Mouse (Mus musculus) limb, embryonic 11.5 days (tissue): Measurements from ENCODE around the gene Gorasp1. TPM values are rescaled to one million over a fixed set of nuclear protein-coding genes. Genes with fewer than 3 reads are reported as not detected.
A peak's percentile ranks its signal among the peaks of the same experiment; 100 is the strongest.

Experiments used
- ATAC-seq: fragments of 200-750 bp; cut with Nextera tagmentation; 2 replicates; pipeline ENCODE4 v1.8.0; 2017; ENCODE audit warnings: low read depth; ENCODE audit not compliant: insufficient number of reproducible peaks, low FRiP score, low TSS enrichment
- DNase-seq: peaks from one replicate; pipeline ENCODE4 v3.0.0-alpha.2; 2015; ENCODE audit warnings: low spot score
- H3K27ac ChIP-seq: fragments of 300-500 bp; sonication (generic); replicated peaks from 2 replicates; pipeline ENCODE4 v1.5.1; 2014; ENCODE audit warnings: low read depth, mild to moderate bottlenecking, low read length
- H3K27me3 ChIP-seq: fragments of 300-500 bp; sonication (generic); 2 replicates; pipeline ENCODE4 v1.6.1; 2014; ENCODE audit warnings: mild to moderate bottlenecking, low read length, mixed read lengths; ENCODE audit not compliant: control insufficient read depth, insufficient read depth
- H3K36me3 ChIP-seq: fragments of 300-500 bp; sonication (generic); 2 replicates; pipeline ENCODE4 v1.6.1; 2014; ENCODE audit warnings: mild to moderate bottlenecking, low read length, moderate library complexity, mixed read lengths; ENCODE audit not compliant: control insufficient read depth, insufficient read depth
- H3K4me1 ChIP-seq: fragments of 300-500 bp; sonication (generic); 2 replicates; pipeline ENCODE4 v1.6.1; 2014; ENCODE audit warnings: low read length, mixed read lengths; ENCODE audit not compliant: control insufficient read depth, insufficient read depth
- H3K4me2 ChIP-seq: fragments of 300-500 bp; sonication (generic); 2 replicates; pipeline ENCODE4 v1.6.1; 2014; ENCODE audit warnings: low read depth, mild to moderate bottlenecking, moderate library complexity; ENCODE audit not compliant: severe bottlenecking
- H3K4me3 ChIP-seq: fragments of 300-500 bp; sonication (generic); 2 replicates; pipeline ENCODE4 v1.5.1; 2014; ENCODE audit warnings: low read depth, low read length
- H3K9ac ChIP-seq: fragments of 300-500 bp; sonication (generic); 2 replicates; pipeline ENCODE4 v1.6.1; 2014; ENCODE audit warnings: mild to moderate bottlenecking, low read length
- H3K9me3 ChIP-seq: fragments of 300-500 bp; sonication (generic); 2 replicates; pipeline ENCODE4 v1.6.1; 2016; ENCODE audit warnings: low read length; ENCODE audit not compliant: control insufficient read depth
- WGBS: fragments of 180-500 bp; shearing (Covaris S2); extraction: QIAGEN DNeasy Blood & Tissue Kit; methylation state at CpG from one replicate; pipeline ENCODE4 v1.1.7; 2014; 5-methylcytosine and 5-hydroxymethylcytosine counted together
- polyA plus RNA-seq: library from polyadenylated mRNA; unstranded; fragments of >200 nt; fragmentation: Nextera tagmentation; extraction: Ambion mirVana; gene quantifications from 2 replicates; pipeline ENCODE4 v1.2.1, GENCODE M21; 2014

Gorasp1 gene
- polyA plus RNA-seq, 1 experiment from 2014 or later: 23.3 TPM

DNA sequence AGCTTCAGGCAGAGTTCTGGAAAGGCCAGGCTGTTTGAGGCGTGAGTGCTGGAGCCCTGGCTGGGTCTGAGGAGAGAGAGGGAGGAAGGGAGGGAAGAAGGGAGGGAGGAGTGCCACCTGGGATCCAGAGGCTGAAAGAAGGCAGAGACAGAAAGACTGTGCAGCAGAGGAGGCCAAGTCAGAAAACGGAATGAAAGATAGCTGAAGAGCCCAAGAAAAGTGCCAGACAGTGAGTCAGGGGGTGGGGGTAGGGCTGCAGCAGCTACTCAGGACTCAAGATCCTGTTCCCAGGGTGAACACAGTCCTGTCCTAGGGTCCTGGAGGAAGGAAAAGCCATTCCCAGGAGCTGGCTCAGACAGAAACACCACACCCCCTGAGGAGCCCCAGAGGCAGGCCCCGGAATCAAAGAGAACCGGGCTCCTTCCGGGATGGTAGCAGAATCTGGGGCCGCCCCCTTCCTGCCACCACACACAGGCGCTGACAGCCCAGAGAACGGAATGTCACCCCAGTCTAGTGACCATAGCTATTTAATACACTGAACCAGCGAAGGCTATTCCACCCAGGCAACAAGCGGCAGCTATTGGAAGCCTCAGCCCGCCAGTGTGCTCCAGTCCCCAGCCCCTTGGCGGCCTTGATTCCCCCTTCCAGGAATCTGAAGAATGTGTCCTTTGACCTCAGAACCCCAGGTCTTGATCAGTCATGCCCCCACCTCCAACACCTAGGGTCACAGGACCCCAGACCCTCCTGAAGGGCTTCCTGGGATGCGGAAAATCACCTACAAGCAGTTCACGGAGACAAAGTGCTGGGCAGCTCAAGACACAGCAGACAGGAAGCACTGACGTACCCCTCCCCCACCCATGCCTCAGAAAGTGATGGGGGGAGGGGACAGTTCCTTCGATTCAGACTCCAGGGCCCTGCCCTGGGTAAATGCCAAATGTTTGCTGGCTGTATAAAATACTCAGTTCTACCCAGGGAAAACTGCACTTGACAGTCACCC, 44.1 kb upstream of the Gorasp1 start:
- Histone ChIP-seq H3K9me3 (no peaks in the 10 kb centered on the region), H3K27me3 (no peaks in the 10 kb centered on the region), H3K9ac (peak overlapping the region; percentile 48), H3K27ac (peak overlapping the region; percentile 89), H3K36me3 (no peaks in the 10 kb centered on the region), H3K4me3 (peak overlapping the region; percentile 21), H3K4me2 (peak overlapping the region; percentile 96), H3K4me1 (peaks cover 64% of the 10 kb centered on the region)
- ATAC-seq (peak; percentile 33; the same call in 1 of the 2 replicates), DNase-seq (peak; percentile 79)
- under 1% methylated on average over 16 of the region's 16 CpGs for WGBS

GRCm38 (mm10) chr9:119980770-119981182, 43.4 kb upstream of the Gorasp1 start:
- peak overlapping the region; percentile 96 for H3K4me2 ChIP-seq
- H3K4me3 ChIP-seq: no peak overlapping the region
- peak overlapping the region; percentile 89 for H3K27ac ChIP-seq
- no peaks in the 10 kb centered on the region for H3K27me3 ChIP-seq
- H3K36me3 ChIP-seq: no peaks in the 10 kb centered on the region
- H3K9me3 ChIP-seq: no peaks in the 10 kb centered on the region
- peaks cover 62% of the 10 kb centered on the region for H3K4me1 ChIP-seq
- H3K9ac ChIP-seq: no peak overlapping the region; the same call in 1 of the 2 replicates
- peak; percentile 44 for DNase-seq
- 2% methylated on average over 4 of the region's 4 CpGs for WGBS
- ATAC-seq: peak; percentile 5; the same call in 1 of the 2 replicates

GRCm38 (mm10) chr9:119979749-119980148, 42.4 kb upstream of the Gorasp1 start:
- no peak overlapping the region for H3K9ac ChIP-seq
- peaks cover 61% of the 10 kb centered on the region for H3K4me1 ChIP-seq
- no peak for ATAC-seq
- 71% methylated on average over 2 of the region's 2 CpGs for WGBS
- no peak overlapping the region for H3K4me2 ChIP-seq
- no peak for DNase-seq
- H3K27me3 ChIP-seq: no peaks in the 10 kb centered on the region
- no peak overlapping the region for H3K4me3 ChIP-seq
- H3K36me3 ChIP-seq: no peaks in the 10 kb centered on the region
- no peak overlapping the region for H3K27ac ChIP-seq
- no peaks in the 10 kb centered on the region for H3K9me3 ChIP-seq

DNA sequence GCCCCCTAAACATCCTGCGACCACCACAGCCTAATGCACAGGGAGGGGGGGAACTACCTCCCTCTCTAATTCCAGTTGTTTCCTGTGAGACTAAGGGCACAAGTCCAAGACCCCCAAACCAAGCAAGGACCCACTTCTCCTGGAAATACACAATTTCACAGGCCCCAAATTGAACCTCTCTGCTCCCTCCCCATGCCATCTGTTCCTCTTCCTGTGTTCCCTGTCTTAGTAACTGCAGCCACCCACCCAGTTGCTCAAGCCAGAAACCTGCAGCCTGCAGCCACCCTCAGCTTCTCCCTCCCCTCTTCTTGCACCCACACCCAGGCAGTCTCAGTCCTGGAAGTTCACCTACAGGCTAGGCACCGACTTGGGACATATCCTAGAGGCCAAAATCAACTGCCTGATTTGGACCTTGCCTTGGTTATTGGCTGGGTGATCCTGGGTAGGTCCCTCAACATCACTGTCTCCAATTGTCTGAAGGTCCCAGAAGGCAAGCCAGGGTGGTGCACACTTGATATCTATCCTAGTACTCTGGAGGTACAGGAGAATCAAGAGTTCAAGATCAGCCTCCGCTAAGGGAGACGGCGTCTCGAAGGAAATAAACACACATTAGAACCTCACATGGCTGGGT, 41.6 kb upstream of the Gorasp1 start:
- no peak overlapping the region for H3K4me3 ChIP-seq
- peaks cover 3% of the 10 kb centered on the region; the same call in 1 of the 2 replicates for H3K36me3 ChIP-seq
- peaks cover 55% of the 10 kb centered on the region for H3K4me1 ChIP-seq
- no peak overlapping the region for H3K9ac ChIP-seq
- no peak overlapping the region for H3K4me2 ChIP-seq
- H3K27ac ChIP-seq: no peak overlapping the region; the same call in 1 of the 2 replicates
- H3K9me3 ChIP-seq: no peaks in the 10 kb centered on the region
- 84% methylated on average over 6 of the region's 6 CpGs for WGBS
- ATAC-seq (no peak), DNase-seq (no peak)
- no peaks in the 10 kb centered on the region for H3K27me3 ChIP-seq

GRCm38 (mm10) chr9:119978151-119978810, 40.9 kb upstream of the Gorasp1 start:
- Histone ChIP-seq H3K9me3 (no peaks in the 10 kb centered on the region), H3K9ac (no peak overlapping the region), H3K27ac (no peak overlapping the region), H3K4me2 (no peak overlapping the region), H3K4me3 (no peak overlapping the region), H3K4me1 (peaks cover 55% of the 10 kb centered on the region), H3K27me3 (no peaks in the 10 kb centered on the region), H3K36me3 (peaks cover 9% of the 10 kb centered on the region; the same call in 1 of the 2 replicates)
- 59% methylated on average over 9 of the region's 9 CpGs for WGBS
- ATAC-seq: no peak
- no peak for DNase-seq

- Histone ChIP-seq H3K27me3 (no peaks in the 10 kb centered on the region), H3K9ac (no peak overlapping the region), H3K9me3 (no peaks in the 10 kb centered on the region), H3K36me3 (peaks cover 11% of the 10 kb centered on the region), H3K4me1 (peaks cover 49% of the 10 kb centered on the region), H3K4me2 (no peak overlapping the region), H3K27ac (no peak overlapping the region), H3K4me3 (no peak overlapping the region)
- no peak for ATAC-seq
- DNase-seq: no peak
- 47% methylated on average over 5 of the region's 5 CpGs for WGBS
Measured at GRCm38 (mm10) chr9:119977557-119978060, 40.2 kb upstream of the Gorasp1 start.

GRCm38 (mm10) chr9:119976704-119977556, 39.6 kb upstream of the Gorasp1 start:
- H3K27ac ChIP-seq: 0 out of 2 replicates have a peak overlapping the region, but pooled peaks have one; percentile 36
- no peak overlapping the region for H3K4me3 ChIP-seq
- no peak overlapping the region for H3K4me2 ChIP-seq
- no peak for ATAC-seq
- H3K9ac ChIP-seq: no peak overlapping the region
- H3K36me3 ChIP-seq: peaks cover 14% of the 10 kb centered on the region
- DNase-seq: no peak
- H3K27me3 ChIP-seq: no peaks in the 10 kb centered on the region
- H3K4me1 ChIP-seq: peaks cover 42% of the 10 kb centered on the region
- no peaks in the 10 kb centered on the region for H3K9me3 ChIP-seq
- 45% methylated on average over 16 of the region's 17 CpGs for WGBS
